Mouse (Mus musculus) E14TG2a.4 (cell line): Measurements from ENCODE around the gene Abcb9.

Experiments
- CTCF ChIP-seq: conservative IDR thresholded peaks from 2 replicates; pipeline ENCODE4 v1.5.1; 2014; ENCODE audit warnings: low read length
- POU5F1 ChIP-seq: IDR thresholded peaks from 2 replicates; pipeline ENCODE4 v1.6.1; 2014; ENCODE audit warnings: low read length, borderline replicate concordance

DNA sequence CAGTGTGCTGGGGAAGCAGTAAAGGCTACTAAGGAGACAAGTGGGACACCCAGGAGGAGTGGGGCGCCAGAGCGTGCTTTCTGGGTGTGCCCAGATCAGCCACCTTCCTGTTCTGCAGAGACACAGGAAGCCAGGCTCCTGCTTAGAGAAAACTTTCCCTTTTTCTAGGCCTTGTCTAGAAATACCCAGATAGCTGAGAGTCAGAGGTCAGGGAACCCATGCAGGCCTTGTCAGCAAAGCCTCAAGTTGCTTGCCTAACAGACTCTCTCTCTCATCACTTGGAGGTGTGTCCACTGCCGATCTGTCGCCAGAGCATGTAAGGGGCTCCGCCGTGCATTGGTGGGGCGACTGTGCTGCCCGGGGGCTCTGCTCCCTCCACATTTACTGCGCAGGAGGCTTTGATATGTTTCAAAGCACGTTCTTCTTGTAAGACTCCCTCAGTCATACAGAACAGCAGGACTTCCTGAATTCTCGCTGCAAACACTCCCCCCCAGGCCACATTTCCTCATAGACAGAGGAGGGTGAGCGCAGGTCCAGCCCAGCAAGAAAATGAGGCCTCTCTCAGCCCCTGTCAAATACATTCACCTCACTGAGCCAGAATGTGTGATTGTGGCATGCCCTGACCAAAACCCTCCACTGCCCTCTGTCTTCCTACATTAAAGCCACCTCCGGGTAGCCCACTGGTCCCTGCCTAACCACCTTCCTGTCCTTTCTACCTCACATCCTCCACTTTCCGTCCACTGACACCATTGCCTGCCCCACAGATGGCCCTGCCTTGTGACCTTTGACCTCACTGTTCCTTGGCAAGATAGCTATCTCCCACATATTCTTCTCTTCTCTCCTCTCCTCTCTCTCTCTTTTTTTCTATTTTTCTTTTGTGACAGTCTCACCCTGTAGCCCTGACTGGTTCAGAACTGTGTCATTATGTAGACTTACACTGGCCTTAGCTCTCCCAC is 45.2 kb downstream of the Abcb9 start:
- no peak for TF ChIP-seq CTCF
- TF ChIP-seq POU5F1: no peak
